Mouse (Mus musculus) forebrain, postnatal 0 days (tissue): Measurements from ENCODE around the gene Gm960. TPM values are rescaled to one million over a fixed set of nuclear protein-coding genes. Genes with fewer than 3 reads are reported as not detected.

Experiments used
- ATAC-seq: fragments of 200-750 bp; cut with Nextera tagmentation; 2 replicates; pipeline ENCODE4 v1.8.0; 2017; ENCODE audit warnings: mild to moderate bottlenecking, moderate library complexity
- DNase-seq: peaks from one replicate; pipeline ENCODE4 v3.0.0-alpha.2; 2015
- H3K27ac ChIP-seq: fragments of 300-500 bp; sonication (generic); 2 replicates; pipeline ENCODE4 v1.5.1; 2014; ENCODE audit warnings: low read depth, mild to moderate bottlenecking, antibody characterized with exemption, low read length, moderate library complexity, mixed read lengths
- H3K27me3 ChIP-seq: fragments of 300-500 bp; sonication (generic); 2 replicates; pipeline ENCODE4 v1.6.1; 2014; ENCODE audit warnings: mild to moderate bottlenecking, low read length, mixed read lengths; ENCODE audit not compliant: insufficient read depth
- H3K36me3 ChIP-seq: fragments of 300-500 bp; sonication (generic); 2 replicates; pipeline ENCODE4 v1.6.1; 2014; ENCODE audit warnings: mild to moderate bottlenecking, moderate library complexity; ENCODE audit not compliant: insufficient read depth
- H3K4me1 ChIP-seq: fragments of 300-500 bp; sonication (generic); 2 replicates; pipeline ENCODE4 v1.6.1; 2014; ENCODE audit warnings: antibody characterized with exemption; ENCODE audit not compliant: insufficient read depth
- H3K4me2 ChIP-seq: fragments of 300-500 bp; sonication (generic); 2 replicates; pipeline ENCODE4 v1.6.1; 2014; ENCODE audit warnings: low read depth, mild to moderate bottlenecking, moderate library complexity
- H3K4me3 ChIP-seq: fragments of 300-500 bp; sonication (generic); 2 replicates; pipeline ENCODE4 v1.5.1; 2014; ENCODE audit warnings: low read depth, low read length, mixed read lengths
- H3K9ac ChIP-seq: fragments of 300-500 bp; sonication (generic); 2 replicates; pipeline ENCODE4 v1.6.1; 2014; ENCODE audit warnings: mild to moderate bottlenecking
- H3K9me3 ChIP-seq: fragments of 300-500 bp; sonication (generic); 2 replicates; pipeline ENCODE4 v1.6.1; 2016; ENCODE audit warnings: low read length
- CTCF ChIP-seq: sonication (generic); IDR thresholded peaks from 2 replicates; pipeline ENCODE4 v1.5.1; 2016; ENCODE audit warnings: antibody characterized with exemption, control low read depth, low read depth
- WGBS: fragments of 180-500 bp; shearing (Covaris S2); extraction: QIAGEN DNeasy Blood & Tissue Kit; methylation state at CpG from one replicate; pipeline ENCODE4 v1.1.7; 2014; 5-methylcytosine and 5-hydroxymethylcytosine counted together
- polyA plus RNA-seq: library from polyadenylated mRNA; unstranded; fragments of >200 nt; fragmentation: Nextera tagmentation; extraction: Ambion mirVana; gene quantifications from 2 replicates; pipeline ENCODE4 v1.2.1, GENCODE M21; 2015
- total RNA-seq: library from RNA; depleted of rRNA; stranded (reverse); fragments of >200 nt; gene quantifications from 2 replicates; pipeline ENCODE4 v1.2.3, GENCODE M21; 2014

Gm960 gene
- total and polyA plus RNA-seq, 2 experiments from 2014 or later = 4.5 to 7.3 TPM

DNA sequence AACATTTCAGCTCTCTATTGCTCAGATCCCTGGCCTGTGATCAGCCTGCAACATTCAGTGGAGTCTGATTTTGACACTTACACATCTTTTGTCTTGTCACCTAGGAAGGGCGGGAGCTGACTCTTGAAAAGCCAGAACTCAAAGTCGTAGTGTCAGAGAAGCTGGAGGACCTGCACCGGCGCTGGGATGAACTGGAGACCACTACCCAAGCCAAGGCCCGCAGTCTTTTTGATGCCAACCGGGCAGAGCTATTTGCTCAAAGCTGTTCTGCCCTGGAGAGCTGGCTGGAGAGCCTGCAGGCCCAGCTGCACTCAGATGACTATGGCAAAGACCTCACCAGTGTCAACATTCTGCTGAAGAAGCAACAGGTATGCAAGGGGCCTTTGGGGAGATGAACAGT lies 43.8 kb upstream of the Gm960 start:
- no peak for ATAC-seq
- no peak overlapping the region for H3K27ac ChIP-seq
- no peak overlapping the region for H3K9ac ChIP-seq
- no peaks in the 10 kb centered on the region for H3K4me1 ChIP-seq
- H3K9me3 ChIP-seq = no peaks in the 10 kb centered on the region
- no peak overlapping the region for H3K4me2 ChIP-seq
- no peak overlapping the region for H3K4me3 ChIP-seq
- WGBS = 92% methylated on average over 6 of the region's 6 CpGs
- no peaks in the 10 kb centered on the region for H3K27me3 ChIP-seq
- peaks cover 89% of the 10 kb centered on the region for H3K36me3 ChIP-seq
- DNase-seq = no peak
- no peak for TF ChIP-seq CTCF

GRCm38 (mm10) chr19:4741482-4741881 lies 43.0 kb upstream of the Gm960 start:
- DNase-seq (no peak), ATAC-seq (peak; percentile 50; the same call in 1 of the 2 replicates)
- H3K27me3 ChIP-seq = no peaks in the 10 kb centered on the region
- WGBS = 87% methylated on average over 10 of the region's 10 CpGs
- H3K4me3 ChIP-seq = no peak overlapping the region
- no peak overlapping the region for H3K9ac ChIP-seq
- no peaks in the 10 kb centered on the region for H3K9me3 ChIP-seq
- peaks cover 88% of the 10 kb centered on the region for H3K36me3 ChIP-seq
- H3K4me2 ChIP-seq = no peak overlapping the region
- no peak overlapping the region for H3K27ac ChIP-seq
- no peak for TF ChIP-seq CTCF
- no peaks in the 10 kb centered on the region for H3K4me1 ChIP-seq

DNA sequence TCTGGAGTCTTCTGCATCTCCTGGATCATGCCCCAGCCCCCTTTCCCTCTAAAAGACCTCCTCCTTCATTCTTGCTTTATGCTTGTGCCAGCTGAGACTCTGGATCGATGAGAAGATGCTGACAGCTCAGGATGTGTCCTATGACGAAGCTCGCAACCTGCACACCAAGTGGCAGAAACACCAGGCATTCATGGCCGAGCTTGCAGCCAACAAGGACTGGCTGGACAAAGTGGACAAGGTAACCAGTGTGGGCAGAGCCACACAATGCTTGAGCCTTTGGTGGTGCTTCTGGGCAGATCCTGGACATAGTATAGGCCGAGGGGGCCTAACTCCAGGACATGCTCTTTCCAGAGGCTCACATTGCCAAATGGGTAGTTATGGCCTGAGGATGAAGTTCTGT lies 41.3 kb upstream of the Gm960 start:
- Histone ChIP-seq H3K9ac (no peak overlapping the region), H3K27me3 (no peaks in the 10 kb centered on the region), H3K9me3 (no peaks in the 10 kb centered on the region), H3K4me1 (no peaks in the 10 kb centered on the region), H3K36me3 (peaks cover 79% of the 10 kb centered on the region), H3K27ac (no peak overlapping the region), H3K4me2 (no peak overlapping the region), H3K4me3 (no peak overlapping the region)
- TF ChIP-seq CTCF = no peak
- ATAC-seq = no peak
- DNase-seq = no peak
- 95% methylated on average over 5 of the region's 5 CpGs for WGBS

GRCm38 (mm10) chr19:4739053-4739452 lies 40.6 kb upstream of the Gm960 start:
- H3K27me3 ChIP-seq = no peaks in the 10 kb centered on the region
- no peak for ATAC-seq

GRCm38 (mm10) chr19:4737866-4738265 lies 39.4 kb upstream of the Gm960 start:
- ATAC-seq = no peak
- Histone ChIP-seq H3K36me3 (peaks cover 83% of the 10 kb centered on the region), H3K27ac (no peak overlapping the region), H3K9ac (no peak overlapping the region), H3K4me2 (no peak overlapping the region), H3K9me3 (no peaks in the 10 kb centered on the region), H3K4me3 (no peak overlapping the region), H3K4me1 (no peaks in the 10 kb centered on the region), H3K27me3 (no peaks in the 10 kb centered on the region)
- TF ChIP-seq CTCF = no peak
- DNase-seq = no peak
- 89% methylated on average over 13 of the region's 13 CpGs for WGBS

More at GRCm38 (mm10) chr19:4739053-4739452, 40.6 kb upstream of the Gm960 start:
- WGBS = 94% methylated on average over 11 of the region's 11 CpGs
- DNase-seq = no peak
- no peak overlapping the region for H3K27ac ChIP-seq
- no peak overlapping the region for H3K4me3 ChIP-seq
- no peak overlapping the region for H3K9ac ChIP-seq
- peaks cover 79% of the 10 kb centered on the region for H3K36me3 ChIP-seq
- no peaks in the 10 kb centered on the region for H3K9me3 ChIP-seq
- no peak for TF ChIP-seq CTCF
- H3K4me2 ChIP-seq = no peak overlapping the region
- H3K4me1 ChIP-seq = no peaks in the 10 kb centered on the region

DNA sequence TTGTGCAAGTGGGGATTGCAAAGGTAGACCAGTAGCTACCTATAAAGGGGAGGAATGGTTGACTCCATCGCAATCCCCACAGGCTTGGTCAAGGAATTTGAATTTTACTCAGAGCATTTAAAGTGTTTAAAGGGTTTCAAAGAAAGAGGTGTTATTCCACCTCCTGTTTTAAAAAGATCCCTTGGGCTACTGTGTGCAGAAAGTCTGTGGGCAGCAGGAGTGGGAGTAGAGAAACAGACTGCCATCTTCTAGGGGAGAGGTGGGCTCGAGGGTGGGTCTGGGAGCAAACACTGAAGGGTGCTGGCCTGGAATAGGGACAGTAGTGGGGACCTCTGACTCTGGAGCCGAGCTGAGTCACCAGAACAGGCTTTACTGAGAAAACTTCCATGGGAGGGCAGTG lies 34.6 kb upstream of the Gm960 start:
- TF ChIP-seq CTCF = no peak
- Histone ChIP-seq H3K4me1 (no peaks in the 10 kb centered on the region), H3K9ac (no peak overlapping the region), H3K27ac (no peak overlapping the region), H3K9me3 (no peaks in the 10 kb centered on the region), H3K4me3 (no peak overlapping the region), H3K36me3 (peaks cover 78% of the 10 kb centered on the region), H3K4me2 (no peak overlapping the region), H3K27me3 (no peaks in the 10 kb centered on the region)
- ATAC-seq = no peak
- 89% methylated on average over 3 of the region's 3 CpGs for WGBS
- no peak for DNase-seq

GRCm38 (mm10) chr19:4729186-4729585 lies 30.7 kb upstream of the Gm960 start:
- Histone ChIP-seq H3K4me2 (no peak overlapping the region), H3K36me3 (peaks cover 86% of the 10 kb centered on the region), H3K27ac (no peak overlapping the region), H3K4me1 (no peaks in the 10 kb centered on the region), H3K9me3 (no peaks in the 10 kb centered on the region), H3K27me3 (no peaks in the 10 kb centered on the region), H3K9ac (no peak overlapping the region), H3K4me3 (no peak overlapping the region)
- DNase-seq = no peak
- WGBS = 90% methylated on average over 9 of the region's 9 CpGs
- no peak for TF ChIP-seq CTCF
- no peak for ATAC-seq
